Mouse (Mus musculus): ENCODE measurements at regions not wholly inside any gene's neighbourhood (a gene's known extent, or its start where the extent isn't known, plus 50 kb on each side); places are given as distances from the start of the nearest gene placed in this dataset.
"Not testable (repeated sequence)": the region's sequence is repeated elsewhere in the genome, so short reads cannot be mapped to it uniquely, and the experiment has no call there.

DNA sequence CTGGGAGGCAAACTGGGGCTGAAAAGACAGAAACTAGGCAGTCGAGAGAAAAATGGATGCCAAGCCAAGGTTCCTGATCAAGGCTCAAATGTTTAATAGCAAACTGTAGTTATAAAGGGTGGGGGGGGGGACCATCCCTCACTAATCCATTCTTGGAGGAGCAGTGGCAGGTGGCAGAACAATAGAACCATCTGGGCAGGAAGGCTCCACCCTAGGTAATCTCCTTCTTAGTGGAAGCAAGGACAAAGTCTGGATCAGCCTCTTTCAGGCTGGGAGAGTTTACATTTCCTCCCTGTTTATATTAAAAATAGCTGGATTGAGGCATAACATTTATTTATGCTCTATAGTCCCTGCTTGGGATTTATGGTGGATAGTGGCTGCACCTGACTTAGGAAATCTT, 180.8 kb downstream of the Cdh9 start:
- no peak for DNase-seq

DNA sequence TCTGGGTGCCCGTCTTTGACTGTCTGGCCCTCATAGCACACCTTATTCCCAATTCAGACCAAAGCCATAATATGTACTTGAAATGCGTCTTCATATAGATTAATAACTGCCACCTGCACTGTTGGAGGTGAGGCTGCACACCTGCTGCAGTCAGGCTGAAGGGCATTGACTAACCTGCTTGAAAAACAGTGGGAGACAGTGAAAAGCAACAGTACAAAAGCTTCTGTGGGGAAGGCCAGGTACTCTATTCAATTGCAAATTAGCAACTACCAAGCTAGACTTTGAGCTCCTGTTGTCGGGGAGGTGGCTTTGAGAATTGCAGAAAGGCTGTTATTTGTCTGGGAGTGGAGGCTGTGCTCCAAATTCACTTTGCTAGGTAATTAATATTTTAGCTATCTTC, 181.4 kb downstream of the Cdh9 start:
- DNase-seq, result not testable (repeated sequence)

GRCm38 (mm10) chr15:16914966-16915569, 186.5 kb downstream of the Cdh9 start:
- DNase-seq, result peak; percentile 17 to 27

DNA sequence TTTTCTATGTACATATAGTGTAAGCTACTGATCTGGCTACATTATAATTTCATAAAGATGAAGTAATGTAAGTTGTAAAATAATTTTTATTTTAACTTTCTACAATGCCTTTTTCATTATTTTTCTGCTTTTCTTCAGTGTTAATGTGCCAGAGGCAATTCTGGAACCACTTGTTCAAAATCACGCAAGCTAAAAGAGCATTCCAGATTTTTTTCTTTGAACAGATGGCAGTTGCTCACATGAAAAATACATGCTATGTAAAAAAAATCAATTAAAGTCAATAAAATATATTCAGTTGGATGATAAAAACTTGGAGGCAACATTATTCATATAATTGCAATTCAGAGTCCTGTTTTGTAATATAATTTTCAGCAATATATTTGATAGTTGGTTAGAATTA, 194.7 kb downstream of the Cdh9 start:
- no peak for DNase-seq

GRCm38 (mm10) chr15:16933137-16933677, 204.7 kb downstream of the Cdh9 start:
- no peak for DNase-seq

DNA sequence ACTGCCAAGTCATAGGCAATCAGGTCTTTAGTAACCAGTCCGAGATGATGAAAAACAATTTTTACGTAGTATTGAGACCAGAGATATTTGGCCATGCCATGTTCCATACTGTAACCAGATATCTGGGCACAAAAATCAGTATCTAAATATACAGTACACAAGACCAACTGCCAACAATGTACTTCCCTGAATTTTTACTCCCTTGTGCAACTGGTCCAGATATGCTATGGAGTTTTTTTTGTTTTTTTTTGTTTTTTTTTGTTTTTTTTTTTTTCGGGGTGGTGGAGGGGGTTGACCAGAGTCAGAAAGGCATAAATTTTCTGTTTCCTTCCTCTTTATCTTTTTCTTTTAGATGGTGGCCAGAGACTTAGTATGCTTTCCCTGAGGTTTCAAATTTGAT, 205.9 kb downstream of the Cdh9 start:
- DNase-seq, result no peak

DNA sequence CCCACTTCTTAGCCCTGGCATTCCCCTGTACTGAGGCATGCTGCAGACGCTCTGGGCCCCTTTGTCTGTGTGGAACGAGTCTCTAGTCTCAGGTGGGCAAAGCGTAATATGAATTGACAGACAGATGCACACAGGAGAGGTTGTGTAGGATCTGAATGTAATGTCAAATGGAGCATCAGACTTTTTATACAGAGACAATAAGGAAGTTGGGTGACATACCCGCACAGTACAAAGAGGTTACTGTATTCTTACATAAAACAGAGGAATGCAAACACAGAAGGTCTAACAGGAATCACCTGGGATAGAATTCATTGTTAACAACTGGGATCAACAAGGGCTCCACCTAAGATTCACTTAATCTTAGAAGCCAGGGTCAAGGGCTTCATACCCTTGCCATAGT, 247.3 kb downstream of the Cdh9 start:
- DNase-seq, result not testable (repeated sequence)

DNA sequence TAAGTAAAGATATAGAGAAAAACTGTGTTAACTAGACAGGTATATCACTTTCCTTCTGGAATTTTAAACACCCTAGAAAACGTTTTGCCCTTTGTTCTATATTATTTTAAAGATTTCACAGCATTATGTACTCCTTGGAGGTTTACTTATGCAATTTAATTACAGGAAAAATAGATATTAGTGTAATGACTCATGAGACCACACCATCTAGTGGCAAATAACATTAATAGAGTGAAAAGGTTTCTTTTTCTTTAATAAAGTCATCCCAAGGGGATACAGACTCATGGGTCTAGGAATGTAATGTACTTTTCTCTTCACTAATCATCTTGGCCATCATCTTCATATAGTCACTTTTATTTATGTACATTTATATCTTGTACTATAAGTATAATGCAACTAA, 262.3 kb downstream of the Cdh9 start:
- no peak for DNase-seq

DNA sequence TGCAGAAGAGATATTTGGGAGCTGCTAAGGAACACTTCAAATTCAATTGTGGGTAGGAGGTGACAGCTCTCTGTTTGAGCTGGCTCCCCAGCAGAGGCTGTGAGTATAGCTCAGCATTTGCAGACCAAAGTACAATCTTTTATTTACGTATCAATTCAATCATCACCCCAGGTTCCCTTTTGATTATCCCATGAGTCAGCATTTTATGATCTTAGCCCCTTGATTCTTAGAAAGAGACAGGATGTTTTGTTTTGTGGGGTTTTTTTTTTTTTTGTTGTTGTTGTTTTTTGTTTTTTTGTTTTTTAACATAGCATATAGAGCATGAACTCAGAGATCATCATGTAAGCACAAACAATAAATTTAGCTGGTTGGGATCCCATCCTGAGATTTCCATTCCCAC, 267.1 kb downstream of the Cdh9 start:
- DNase-seq, result no peak

- no peak for DNase-seq
Measured at GRCm38 (mm10) chr15:17006139-17006538, 277.6 kb downstream of the Cdh9 start.

DNA sequence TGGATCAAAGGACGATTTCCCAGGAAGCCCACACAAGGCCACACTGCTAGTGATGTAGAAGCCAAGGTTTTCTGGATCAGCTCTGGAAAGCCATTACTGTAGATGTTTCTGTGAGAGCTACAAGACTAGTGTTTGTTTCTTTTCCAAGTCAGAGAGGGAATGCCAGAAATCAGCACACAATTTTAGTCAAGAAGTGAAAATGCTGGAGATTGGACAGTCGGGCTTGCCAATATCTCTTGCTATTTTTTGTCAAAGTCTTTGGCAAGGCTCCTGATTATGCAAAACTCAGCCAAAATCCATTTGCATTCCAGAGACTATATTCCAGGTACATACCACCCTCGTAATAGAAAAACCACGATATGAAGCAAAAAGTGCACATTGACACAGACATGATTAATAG, 279.3 kb downstream of the Cdh9 start:
- peak; percentile 57 to 80 for DNase-seq

DNA sequence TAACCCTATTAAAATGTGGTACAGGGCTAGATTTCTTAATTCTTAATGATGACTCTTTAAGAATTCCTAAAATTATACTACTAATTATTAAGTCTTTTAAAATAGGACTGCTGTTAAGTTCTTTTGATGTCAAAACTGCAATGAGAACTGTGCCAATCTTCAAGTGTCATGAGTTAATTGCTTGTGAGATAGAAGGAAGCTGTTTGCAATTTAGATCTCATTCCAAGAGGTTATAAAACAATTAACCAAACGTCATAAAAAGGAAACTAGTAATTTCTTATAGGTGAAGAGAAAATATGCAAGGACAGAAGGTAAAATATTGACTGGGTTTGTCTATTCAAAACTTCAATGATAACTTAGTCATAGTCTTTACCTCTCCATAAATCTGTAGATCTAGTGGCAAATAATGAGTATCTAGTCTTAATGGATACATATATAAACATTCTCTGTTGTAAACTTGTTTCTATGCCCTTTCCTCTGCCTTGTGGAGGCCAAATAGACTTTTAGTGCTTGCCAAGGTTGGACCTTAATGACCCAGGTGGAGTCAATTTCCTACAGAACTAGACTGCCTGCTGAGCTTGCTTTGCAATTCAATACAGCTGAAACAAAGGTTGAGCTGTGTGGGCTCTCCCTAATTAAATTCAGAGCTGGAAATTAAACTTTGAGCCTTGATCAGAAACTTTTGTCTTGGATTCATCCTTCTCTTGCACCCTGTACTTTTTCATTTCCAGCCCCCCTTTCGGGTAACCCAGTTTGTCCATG, 320.5 kb downstream of the Cdh9 start:
- DNase-seq, result no peak

DNA sequence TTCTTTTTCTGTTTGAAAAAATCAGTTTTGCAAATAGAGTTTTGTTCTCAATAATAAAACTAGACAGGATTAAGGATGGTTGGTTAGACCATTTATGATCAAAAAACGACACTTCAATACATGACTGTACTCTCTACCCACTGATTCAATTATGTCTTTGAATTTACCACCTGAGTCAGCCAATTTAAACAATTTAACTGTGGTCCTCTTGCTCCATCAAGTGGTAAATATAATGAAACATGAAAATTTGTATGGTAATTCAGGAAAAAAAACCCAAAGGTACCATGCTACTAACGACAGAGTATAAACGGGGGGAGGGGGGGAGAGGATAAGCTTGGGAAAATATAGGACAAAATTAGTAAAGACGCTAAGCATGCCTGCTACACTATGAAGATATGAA, 341.2 kb downstream of the Cdh9 start:
- no peak for DNase-seq

DNA sequence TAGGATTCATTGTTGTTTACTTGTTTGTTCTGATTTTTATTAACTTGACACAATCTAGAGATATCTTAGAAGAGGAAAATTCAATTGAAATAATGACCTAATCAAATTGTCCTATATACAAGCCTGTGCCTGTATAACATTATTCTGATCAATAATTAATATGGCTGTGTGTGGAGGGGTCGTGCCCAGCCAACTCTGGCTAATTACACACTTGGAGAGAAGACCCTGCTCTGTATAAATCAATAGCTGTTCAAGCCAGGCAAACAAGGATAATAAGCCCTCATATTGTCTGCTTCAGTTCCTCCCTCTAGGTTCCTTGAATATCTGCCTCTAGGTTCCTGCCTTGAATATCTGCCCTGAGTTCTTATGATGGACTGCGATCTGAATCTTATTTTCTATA, 355.5 kb downstream of the Cdh9 start:
- DNase-seq, result no peak

DNA sequence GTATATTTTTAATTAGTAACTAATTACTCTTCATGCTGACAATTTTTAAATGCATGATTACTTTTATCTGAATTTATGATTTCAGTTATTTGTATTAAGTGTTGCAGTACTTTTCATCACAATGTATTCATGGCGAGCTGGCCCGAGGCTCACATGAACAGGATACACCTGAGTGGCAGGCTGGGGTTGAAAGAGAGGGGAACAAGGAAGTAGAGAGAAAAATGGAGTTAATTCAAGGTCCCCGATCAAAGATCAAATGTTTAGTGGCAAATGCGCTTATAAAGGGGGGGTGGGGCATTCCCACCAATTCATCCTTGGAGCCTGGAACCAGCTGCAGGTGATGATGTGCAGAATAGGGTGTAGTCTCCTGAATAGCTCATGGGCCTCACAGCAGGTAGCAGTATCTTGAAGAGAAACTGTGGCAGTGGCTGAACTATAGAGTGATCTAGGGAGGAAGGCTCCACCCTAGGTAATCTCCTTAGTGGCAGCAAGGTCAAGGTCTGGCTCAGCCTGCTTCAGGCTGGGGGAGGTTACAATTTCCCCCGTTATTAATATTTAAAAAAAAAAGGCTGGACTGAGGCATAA, 360.2 kb downstream of the Cdh9 start:
- no peak for DNase-seq

- DNase-seq, result peak; percentile 87 to 92
Measured at GRCm38 (mm10) chr15:17098927-17099326, 370.4 kb downstream of the Cdh9 start.

GRCm38 (mm10) chr15:17101182-17101581, 372.6 kb downstream of the Cdh9 start:
- no peak for DNase-seq

GRCm38 (mm10) chr15:17135721-17136120, 407.2 kb downstream of the Cdh9 start:
- no peak for DNase-seq

DNA sequence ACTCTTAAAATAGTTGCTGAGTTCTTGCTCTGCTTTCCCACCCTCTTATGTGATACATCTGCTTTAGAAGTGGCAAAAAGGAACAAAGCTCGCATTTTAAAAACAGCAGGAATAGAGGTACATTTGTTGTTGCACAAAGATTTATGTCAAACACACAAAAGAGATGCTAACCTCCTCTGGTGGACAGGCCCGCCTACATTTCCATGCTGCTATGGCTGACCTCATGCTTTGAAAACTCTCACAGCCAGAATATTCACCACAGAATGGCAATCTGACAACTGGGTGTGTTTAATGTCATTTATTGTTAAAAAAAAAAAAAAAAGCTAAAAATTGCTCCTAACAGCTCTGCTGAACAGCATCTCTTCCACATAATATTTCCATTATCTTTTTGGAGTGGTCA, 451.6 kb downstream of the Cdh9 start:
- DNase-seq, result no peak

DNA sequence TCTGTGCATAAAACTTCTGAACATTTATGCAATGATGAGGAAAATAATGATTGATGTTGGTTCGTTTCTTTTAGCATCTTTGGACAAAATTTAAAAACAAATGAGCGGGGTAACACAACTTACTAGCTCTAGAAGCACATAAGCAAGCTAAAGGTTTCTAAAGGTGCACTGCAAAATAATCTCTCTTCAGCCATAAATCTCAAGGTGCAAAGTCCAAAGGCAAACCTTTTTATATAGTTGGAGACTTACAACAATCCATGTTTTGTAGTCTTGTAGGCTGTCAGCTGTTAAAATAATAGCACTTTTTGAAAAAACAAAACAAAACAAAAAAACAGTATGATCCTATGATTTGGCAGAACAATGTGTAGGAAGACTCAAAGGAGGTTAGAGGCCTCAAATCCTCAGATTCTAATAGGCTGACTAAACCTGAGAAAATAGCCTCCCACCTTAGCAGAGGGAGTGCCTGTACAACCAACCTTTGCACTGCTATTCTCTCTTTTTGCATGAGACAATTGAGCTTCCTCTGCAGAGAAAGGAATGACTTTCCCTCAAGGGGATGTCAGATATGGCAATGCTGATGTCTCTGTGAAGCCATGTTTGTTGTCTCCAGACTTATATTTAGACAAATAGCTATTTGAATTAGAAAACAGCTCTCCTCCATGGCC, 452.9 kb downstream of the Cdh9 start:
- no peak for DNase-seq

DNA sequence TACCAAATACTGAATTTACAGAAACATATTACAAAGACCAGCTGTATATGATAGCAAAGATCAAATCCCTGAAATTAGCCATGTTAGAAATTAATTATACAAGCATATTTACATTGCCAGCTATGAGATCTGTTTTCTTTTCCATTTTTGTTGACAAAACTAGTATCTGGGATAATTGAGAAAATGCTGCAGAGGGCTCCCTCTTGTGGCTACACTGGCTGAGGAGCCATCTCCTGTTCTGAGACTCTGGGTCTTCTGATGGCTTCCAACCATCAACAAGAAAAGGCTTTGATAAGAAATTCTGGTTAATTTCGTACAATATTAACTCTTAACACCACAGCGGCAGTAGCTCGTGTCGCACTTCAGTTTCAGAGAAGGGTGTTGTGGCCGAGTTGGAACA, 466.9 kb downstream of the Cdh9 start:
- DNase-seq, result peak; percentile 41 to 52

DNA sequence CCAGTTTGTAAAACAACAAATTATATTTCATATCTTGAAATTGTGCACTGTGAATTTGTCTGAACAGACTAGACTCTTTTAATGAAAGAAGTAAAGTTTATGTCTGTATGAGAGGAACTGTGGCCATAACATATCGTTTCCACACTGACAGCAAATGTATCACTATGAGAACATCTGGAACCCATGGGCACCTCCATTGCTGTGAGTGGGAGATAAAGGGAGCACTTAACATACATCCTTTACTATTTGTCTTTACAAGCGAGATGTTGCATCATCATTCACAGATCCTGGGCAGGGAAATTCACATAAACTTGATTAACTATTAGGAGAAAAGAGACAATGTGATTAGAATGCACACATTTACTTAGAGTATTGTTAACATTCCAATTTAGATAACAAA, 476.2 kb downstream of the Cdh9 start:
- no peak for DNase-seq

- DNase-seq, result no peak
Measured at GRCm38 (mm10) chr15:17245096-17245495, 516.5 kb downstream of the Cdh9 start.

DNA sequence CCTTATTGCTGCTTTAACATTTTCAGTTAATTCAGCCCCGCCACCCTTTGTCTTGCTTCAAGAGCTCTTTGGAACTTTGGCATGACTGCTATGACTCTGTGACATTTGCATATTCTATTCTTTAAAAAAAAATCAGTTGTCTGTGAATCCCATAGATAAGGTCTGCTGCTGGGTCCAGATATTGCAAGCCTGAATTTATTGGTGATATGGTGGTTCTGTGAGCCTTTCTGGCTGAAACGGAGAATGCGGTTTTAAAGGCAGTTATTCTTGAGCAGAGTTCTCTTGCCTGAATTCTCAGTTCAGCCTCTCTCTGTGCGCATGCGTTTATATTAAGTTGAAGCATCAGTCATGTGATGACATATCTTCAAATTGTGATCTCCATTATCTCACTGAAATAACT, 560.7 kb downstream of the Cdh9 start:
- DNase-seq, result no peak
